Mouse (Mus musculus) kidney, embryonic 14.5 days (tissue): ENCODE measurements at regions not wholly inside any gene's neighbourhood (a gene's known extent, or its start where the extent isn't known, plus 50 kb on each side); places are given as distances from the start of the nearest gene placed in this dataset.

Source experiments
- ATAC-seq: fragments of 200-750 bp; cut with Nextera tagmentation; 2 replicates; pipeline ENCODE4 v1.8.0; 2017; ENCODE audit warnings: moderate number of reproducible peaks, mild to moderate bottlenecking, moderate TSS enrichment, moderate library complexity; ENCODE audit not compliant: low FRiP score, low TSS enrichment
- H3K27ac ChIP-seq: fragments of 300-500 bp; sonication (generic); 2 replicates; pipeline ENCODE4 v1.5.1; 2014; ENCODE audit warnings: low read depth, mild to moderate bottlenecking, low read length, moderate library complexity, mixed read lengths
- H3K27me3 ChIP-seq: fragments of 300-500 bp; sonication (generic); 2 replicates; pipeline ENCODE4 v1.6.1; 2014; ENCODE audit warnings: mild to moderate bottlenecking, low read length; ENCODE audit not compliant: control insufficient read depth, insufficient read depth
- H3K36me3 ChIP-seq: fragments of 300-500 bp; sonication (generic); 2 replicates; pipeline ENCODE4 v1.6.1; 2014; ENCODE audit warnings: low read length, mixed read lengths; ENCODE audit not compliant: control insufficient read depth, insufficient read depth
- H3K4me1 ChIP-seq: fragments of 300-500 bp; sonication (generic); 2 replicates; pipeline ENCODE4 v1.6.1; 2014; ENCODE audit warnings: low read length, mixed read lengths; ENCODE audit not compliant: control insufficient read depth, insufficient read depth
- H3K4me2 ChIP-seq: fragments of 300-500 bp; sonication (generic); replicated peaks from 2 replicates; pipeline ENCODE4 v1.6.1; 2014; ENCODE audit warnings: low read depth, mild to moderate bottlenecking, low read length
- H3K4me3 ChIP-seq: fragments of 300-500 bp; sonication (generic); 2 replicates; pipeline ENCODE4 v1.5.1; 2014; ENCODE audit warnings: mild to moderate bottlenecking, low read length
- H3K9ac ChIP-seq: fragments of 300-500 bp; sonication (generic); 2 replicates; pipeline ENCODE4 v1.6.1; 2014; ENCODE audit warnings: low read depth, mild to moderate bottlenecking, low read length, moderate library complexity
- H3K9me3 ChIP-seq: fragments of 300-500 bp; sonication (generic); 2 replicates; pipeline ENCODE4 v1.6.1; 2016; ENCODE audit warnings: low read length; ENCODE audit not compliant: control insufficient read depth
- WGBS: fragments of 180-500 bp; shearing (Covaris S2); extraction: QIAGEN DNeasy Blood & Tissue Kit; methylation state at CpG from one replicate; pipeline ENCODE4 v1.1.7; 2014; 5-methylcytosine and 5-hydroxymethylcytosine counted together

DNA sequence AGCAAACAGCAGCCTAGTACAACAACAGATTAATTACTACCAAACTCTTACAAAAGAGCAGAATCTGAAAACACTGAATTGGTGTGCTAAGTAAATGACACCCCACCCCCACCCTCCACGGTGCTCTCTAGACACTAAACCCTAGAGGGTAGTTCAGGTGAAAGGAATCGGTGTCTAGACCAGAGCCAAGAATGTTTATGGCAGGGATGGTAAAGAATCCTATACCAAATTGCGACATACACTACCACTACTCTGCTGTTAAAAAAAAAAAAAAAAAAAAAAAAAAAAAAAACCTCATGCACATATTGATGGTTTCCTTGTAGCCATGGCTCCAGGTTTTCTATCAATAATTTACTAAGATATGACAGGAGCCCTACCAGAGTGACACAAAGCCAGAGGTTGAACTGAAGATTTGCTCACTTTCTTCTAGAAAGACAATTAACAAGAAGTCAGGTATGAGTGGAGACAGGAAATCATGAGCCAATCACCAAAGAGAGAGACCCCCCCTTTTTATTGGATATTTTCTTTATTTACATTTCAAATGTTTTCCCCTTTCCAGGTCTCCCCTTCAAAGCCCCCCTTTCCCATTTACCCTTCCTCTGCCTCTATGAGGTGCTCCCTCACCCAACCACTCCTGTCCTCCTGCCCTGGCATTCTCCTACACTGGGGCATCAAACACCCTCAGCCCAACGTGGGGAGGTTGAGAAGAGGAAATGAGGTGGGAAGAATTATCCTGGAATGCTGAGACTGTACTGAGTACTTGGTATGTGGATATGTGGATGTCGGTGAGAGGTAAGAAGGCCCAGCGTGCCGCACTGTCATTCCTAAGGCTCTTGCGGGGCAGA is 87.6 kb upstream of the Cerkl start:
- no peak overlapping the region for H3K9ac ChIP-seq
- ATAC-seq = peak; percentile 13; the same call in 1 of the 2 replicates
- 78% methylated on average over 8 of the region's 8 CpGs for whole genome bisulfite sequencing

DNA sequence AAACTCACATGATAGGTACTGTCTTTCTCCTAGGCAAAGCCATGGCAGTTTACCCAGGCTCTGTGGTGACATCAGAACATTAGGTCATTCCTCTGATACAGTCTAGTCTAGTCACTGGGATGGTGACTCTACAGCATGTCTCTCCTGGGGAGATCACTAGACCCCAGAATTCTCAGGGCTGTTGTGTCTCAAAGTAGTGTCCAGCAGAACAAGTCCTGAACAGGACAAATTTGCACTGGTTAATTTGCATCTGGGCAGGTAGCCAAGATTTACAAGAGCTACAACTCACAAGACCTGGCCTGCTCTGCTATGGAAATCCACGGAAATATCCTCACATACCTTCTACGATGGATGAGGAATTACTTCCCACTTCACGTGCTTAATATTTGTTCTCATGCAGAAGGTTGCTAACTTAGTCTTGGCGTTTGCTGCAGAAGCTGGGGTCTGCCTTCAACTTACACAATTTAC is 88.2 kb upstream of the Cerkl start:
- Histone ChIP-seq H3K27ac (peak overlapping the region; percentile 47; the same call in 1 of the 2 replicates), H3K36me3 (no peaks in the 10 kb centered on the region), H3K4me3 (no peak overlapping the region), H3K9me3 (no peaks in the 10 kb centered on the region), H3K9ac (no peak overlapping the region), H3K4me1 (peaks cover 15% of the 10 kb centered on the region), H3K27me3 (no peaks in the 10 kb centered on the region), H3K4me2 (no peak overlapping the region)
- 48% methylated on average over 4 of the region's 4 CpGs for WGBS
- peak; percentile 17; the same call in 1 of the 2 replicates for ATAC-seq

More for the DNA sequence above, 87.6 kb upstream of the Cerkl start:
- Histone ChIP-seq H3K27ac (peak overlapping the region; percentile 85), H3K36me3 (no peaks in the 10 kb centered on the region), H3K4me2 (no peak overlapping the region), H3K4me1 (peaks cover 15% of the 10 kb centered on the region), H3K9me3 (no peaks in the 10 kb centered on the region), H3K4me3 (no peak overlapping the region), H3K27me3 (no peaks in the 10 kb centered on the region)

DNA sequence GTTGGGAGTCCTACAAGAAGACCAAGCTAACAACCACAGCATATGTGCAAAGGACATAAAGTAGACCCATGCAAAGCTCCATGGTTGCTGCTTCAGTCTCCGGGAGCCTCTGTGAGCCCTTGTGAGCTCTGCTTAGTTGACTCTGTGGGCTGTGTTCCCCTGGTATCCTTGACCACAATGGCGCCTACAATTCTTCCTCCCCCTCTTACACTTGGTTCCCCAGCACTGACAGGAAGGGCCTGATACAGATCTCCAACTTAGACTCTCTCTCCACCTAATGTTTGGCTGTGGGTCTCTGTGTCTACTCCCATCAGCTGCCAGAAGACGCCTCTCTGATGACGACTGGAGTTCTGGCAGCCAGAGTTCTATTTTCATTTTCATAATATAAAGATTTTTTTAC is 88.9 kb upstream of the Itprid2 start:
- ATAC-seq = no peak
- 87% methylated on average over 4 of the region's 4 CpGs for WGBS

DNA sequence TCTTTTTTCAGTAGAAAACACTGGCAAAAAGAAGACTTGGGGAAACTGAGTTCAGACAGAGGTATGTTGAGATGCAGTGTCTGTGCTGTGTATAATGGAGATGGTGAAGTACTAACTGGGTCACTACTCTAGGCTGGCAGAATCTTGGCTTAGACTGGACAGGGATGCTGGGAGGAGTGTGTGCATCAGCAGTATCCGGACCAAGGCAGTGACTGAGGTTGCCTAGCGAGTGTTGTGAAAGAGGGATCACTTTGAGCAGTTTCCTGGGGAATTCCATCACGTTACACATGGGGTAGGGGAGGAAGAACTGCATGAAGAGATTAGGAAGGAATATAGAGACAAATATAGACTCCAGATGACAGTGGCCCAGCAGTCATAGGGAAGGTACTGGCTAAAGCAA is 87.9 kb upstream of the Itprid2 start:
- 79% methylated on average over 3 of the region's 3 CpGs for WGBS
- H3K27me3 ChIP-seq = no peaks in the 10 kb centered on the region
- H3K4me3 ChIP-seq = no peak overlapping the region
- no peak overlapping the region for H3K9ac ChIP-seq
- no peaks in the 10 kb centered on the region for H3K36me3 ChIP-seq
- H3K9me3 ChIP-seq = no peaks in the 10 kb centered on the region
- no peak overlapping the region for H3K4me2 ChIP-seq
- H3K4me1 ChIP-seq = peaks cover 12% of the 10 kb centered on the region
- no peak overlapping the region for H3K27ac ChIP-seq
- ATAC-seq = no peak

More for the DNA sequence above, 88.9 kb upstream of the Itprid2 start:
- Histone ChIP-seq H3K36me3 (no peaks in the 10 kb centered on the region), H3K27me3 (no peaks in the 10 kb centered on the region), H3K4me3 (no peak overlapping the region), H3K4me1 (peaks cover 15% of the 10 kb centered on the region), H3K9ac (no peak overlapping the region), H3K4me2 (no peak overlapping the region), H3K27ac (no peak overlapping the region), H3K9me3 (no peaks in the 10 kb centered on the region)

DNA sequence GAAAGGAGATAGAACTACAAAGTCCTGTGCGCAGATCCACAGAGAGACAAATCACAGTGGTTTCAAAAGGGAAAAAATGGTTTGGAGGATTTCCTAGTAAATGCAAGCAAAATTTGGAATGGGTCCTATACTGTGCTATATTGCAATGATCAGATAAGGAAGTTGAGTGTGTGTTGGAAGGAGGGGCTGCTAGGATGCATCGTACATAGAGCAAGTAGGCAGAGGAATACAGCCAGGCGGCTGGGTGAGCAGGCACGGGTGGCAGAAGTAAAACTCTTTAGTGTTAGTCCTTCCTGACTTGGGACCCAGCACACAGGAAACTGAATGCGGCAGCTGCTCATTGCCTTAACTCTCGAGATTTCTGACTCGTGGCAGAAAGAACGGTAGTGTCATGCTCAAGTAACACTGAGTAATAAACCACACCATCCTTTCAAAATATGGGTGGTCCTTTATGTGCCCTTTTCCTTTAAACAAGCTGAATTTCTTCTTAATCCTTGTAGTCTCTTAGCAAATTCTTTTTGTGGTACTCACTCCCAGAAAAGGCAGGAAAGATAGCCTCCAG is 87.0 kb upstream of the Itprid2 start:
- peaks cover 4% of the 10 kb centered on the region for H3K4me1 ChIP-seq
- no peaks in the 10 kb centered on the region for H3K9me3 ChIP-seq
- no peak overlapping the region for H3K4me3 ChIP-seq
- no peak overlapping the region for H3K27ac ChIP-seq
- H3K36me3 ChIP-seq = no peaks in the 10 kb centered on the region
- H3K27me3 ChIP-seq = no peaks in the 10 kb centered on the region
- no peak overlapping the region for H3K9ac ChIP-seq
- ATAC-seq = no peak
- H3K4me2 ChIP-seq = no peak overlapping the region
- 71% methylated on average over 8 of the region's 8 CpGs for WGBS

GRCm38 (mm10) chr2:79549781-79550180 is 85.4 kb upstream of the Itprid2 start:
- Histone ChIP-seq H3K9me3 (no peaks in the 10 kb centered on the region), H3K4me2 (no peak overlapping the region), H3K9ac (no peak overlapping the region), H3K4me3 (no peak overlapping the region), H3K36me3 (no peaks in the 10 kb centered on the region), H3K27ac (no peak overlapping the region), H3K27me3 (no peaks in the 10 kb centered on the region), H3K4me1 (no peaks in the 10 kb centered on the region)
- ATAC-seq = no peak
- 85% methylated on average over 3 of the region's 3 CpGs for WGBS

GRCm38 (mm10) chr2:79550432-79550831 is 84.7 kb upstream of the Itprid2 start:
- H3K9me3 ChIP-seq = no peaks in the 10 kb centered on the region

GRCm38 (mm10) chr2:79552481-79552880 is 82.7 kb upstream of the Itprid2 start:
- Histone ChIP-seq H3K9ac (no peak overlapping the region), H3K4me3 (no peak overlapping the region), H3K36me3 (no peaks in the 10 kb centered on the region), H3K9me3 (no peaks in the 10 kb centered on the region), H3K27me3 (no peaks in the 10 kb centered on the region), H3K27ac (no peak overlapping the region), H3K4me2 (no peak overlapping the region), H3K4me1 (no peaks in the 10 kb centered on the region)
- ATAC-seq = no peak
- WGBS = 83% methylated on average over 5 of the region's 5 CpGs

More at GRCm38 (mm10) chr2:79550432-79550831, 84.7 kb upstream of the Itprid2 start:
- Histone ChIP-seq H3K27me3 (no peaks in the 10 kb centered on the region), H3K36me3 (no peaks in the 10 kb centered on the region), H3K9ac (no peak overlapping the region), H3K27ac (no peak overlapping the region), H3K4me1 (no peaks in the 10 kb centered on the region), H3K4me3 (no peak overlapping the region), H3K4me2 (no peak overlapping the region)
- WGBS = 86% methylated on average over 3 of the region's 3 CpGs
- no peak for ATAC-seq

DNA sequence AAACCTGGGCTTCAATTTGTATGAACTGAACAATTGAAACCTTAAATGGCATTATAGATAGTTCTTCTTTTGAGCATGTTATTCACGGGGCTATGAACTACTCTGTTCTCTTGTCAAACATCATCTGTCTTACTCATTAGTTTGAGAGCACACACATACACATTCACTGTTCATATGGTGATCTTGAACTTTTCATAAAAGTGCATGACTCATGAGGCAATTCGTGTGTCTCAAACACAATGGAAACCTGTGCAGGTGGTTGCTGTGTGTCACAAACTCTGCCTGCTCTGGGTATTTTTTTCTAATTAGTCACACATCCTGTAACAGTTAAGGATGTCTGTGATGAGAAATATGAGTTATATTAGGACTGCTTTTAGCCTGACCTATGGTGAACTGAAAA is 79.8 kb upstream of the Itprid2 start:
- Histone ChIP-seq H3K4me1 (no peaks in the 10 kb centered on the region), H3K4me2 (no peak overlapping the region), H3K4me3 (no peak overlapping the region), H3K27ac (no peak overlapping the region), H3K9me3 (no peaks in the 10 kb centered on the region), H3K27me3 (no peaks in the 10 kb centered on the region), H3K9ac (no peak overlapping the region), H3K36me3 (no peaks in the 10 kb centered on the region)
- WGBS = 70% methylated on average over 2 of the region's 2 CpGs
- ATAC-seq = no peak
